Mouse (Mus musculus): ENCODE measurements around the gene Asb17. TPM values are rescaled to one million over a fixed set of nuclear protein-coding genes. Genes with fewer than 3 reads are reported as not detected.
A peak's percentile ranks its signal among the peaks of the same experiment; 100 is the strongest.

Gene Asb17
- 2.6 and 3.0 TPM in 2 replicates for polyA plus RNA-seq (2015; fragmentation: Nextera tagmentation; extraction: Ambion mirVana)

DNA sequence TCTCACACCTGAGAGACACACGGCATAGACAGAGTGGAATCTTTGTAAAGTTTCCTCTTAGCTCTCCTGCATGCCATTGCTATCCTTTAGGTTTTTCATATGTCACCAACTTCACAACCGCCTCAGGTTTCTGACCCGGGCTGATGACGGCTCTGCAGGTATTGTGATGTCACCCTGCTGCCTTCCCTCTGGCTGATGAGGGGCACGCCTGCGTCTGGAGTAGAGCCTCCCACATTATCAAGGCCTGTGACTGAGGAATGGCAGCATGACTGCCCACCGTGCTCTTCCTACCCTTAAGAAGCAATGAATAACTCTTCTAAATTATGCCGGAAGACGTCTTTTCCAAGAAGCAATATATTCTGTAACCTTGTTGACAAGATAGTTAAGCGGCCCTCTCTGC, at the start of gene Asb17:
Gene Asb17 (plus strand): TSS at position 180 of the 400 bp plus-strand sequence.
- Histone ChIP-seq H3K9ac (no peak within 1 kb of the TSS), H3K4me2 (no peak within 1 kb of the TSS), H3K9me3 (replicated peaks) (no peaks in the 10 kb centered on the region), H3K27ac (replicated peaks) (peak within 1 kb of the TSS; percentile 53; the same call in 1 of the 2 replicates), H3K4me1 (replicated peaks) (peaks cover 47% of the 10 kb centered on the region), H3K27me3 (no peaks in the 10 kb centered on the region), H3K36me3 (replicated peaks) (no peaks in the 10 kb centered on the region), H3K4me3 (replicated peaks) (no peak within 1 kb of the TSS)
- no peak for ATAC-seq (ENCODE audit: insufficient read depth)
- 83% methylated on average over 10 of the region's 10 CpGs for WGBS (ENCODE audit: insufficient replicate concordance)

GRCm38 (mm10) chr3:153797574-153797973, 46.4 kb upstream of the Asb17 start:
- Histone ChIP-seq H3K9me3 (replicated peaks) (no peaks in the 10 kb centered on the region), H3K4me3 (replicated peaks) (no peak overlapping the region), H3K9ac (no peak overlapping the region), H3K4me1 (replicated peaks) (peaks cover 80% of the 10 kb centered on the region), H3K4me2 (no peak overlapping the region), H3K36me3 (replicated peaks) (no peaks in the 10 kb centered on the region), H3K27ac (replicated peaks) (peak overlapping the region; percentile 29; the same call in 1 of the 2 replicates), H3K27me3 (no peaks in the 10 kb centered on the region)
- no peak for ATAC-seq (ENCODE audit: insufficient read depth)
- 23% methylated on average over 7 of the region's 7 CpGs for WGBS (ENCODE audit: insufficient replicate concordance)

GRCm38 (mm10) chr3:153799603-153800002, 44.4 kb upstream of the Asb17 start:
- H3K4me2 ChIP-seq: no peak overlapping the region
- H3K27me3 ChIP-seq: no peaks in the 10 kb centered on the region
- 93% methylated on average over 11 of the region's 11 CpGs for WGBS (ENCODE audit: insufficient replicate concordance)
- H3K9me3 ChIP-seq (replicated peaks): no peaks in the 10 kb centered on the region
- H3K36me3 ChIP-seq (replicated peaks): no peaks in the 10 kb centered on the region
- H3K9ac ChIP-seq: no peak overlapping the region
- no peak overlapping the region for H3K4me3 ChIP-seq (replicated peaks)
- no peak for ATAC-seq (ENCODE audit: insufficient read depth)
- peaks cover 83% of the 10 kb centered on the region for H3K4me1 ChIP-seq (replicated peaks)
- peak overlapping the region; percentile 88 for H3K27ac ChIP-seq (replicated peaks)

DNA sequence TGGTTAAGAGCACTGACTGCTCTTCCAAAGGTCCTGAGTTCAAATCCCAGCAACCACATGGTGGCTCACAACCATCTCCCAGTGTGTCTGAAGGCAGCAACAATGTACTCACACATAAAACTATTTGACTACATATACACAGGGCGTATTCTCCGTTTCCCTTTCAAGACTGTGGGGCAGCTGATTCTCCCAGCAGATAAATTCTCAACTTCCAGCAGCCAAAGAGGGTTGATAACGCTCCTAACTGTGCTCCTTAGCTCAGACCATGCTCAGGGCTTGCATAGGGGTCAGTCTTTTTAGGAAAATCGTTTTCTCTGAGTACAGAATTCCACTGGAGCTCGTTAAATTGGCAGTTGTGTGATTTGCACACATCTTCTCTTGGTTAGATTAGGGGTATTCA, 43.3 kb upstream of the Asb17 start:
- Histone ChIP-seq H3K4me1 (replicated peaks) (peaks cover 88% of the 10 kb centered on the region), H3K9ac (peak overlapping the region; percentile 37; the same call in 1 of the 2 replicates)

DNA sequence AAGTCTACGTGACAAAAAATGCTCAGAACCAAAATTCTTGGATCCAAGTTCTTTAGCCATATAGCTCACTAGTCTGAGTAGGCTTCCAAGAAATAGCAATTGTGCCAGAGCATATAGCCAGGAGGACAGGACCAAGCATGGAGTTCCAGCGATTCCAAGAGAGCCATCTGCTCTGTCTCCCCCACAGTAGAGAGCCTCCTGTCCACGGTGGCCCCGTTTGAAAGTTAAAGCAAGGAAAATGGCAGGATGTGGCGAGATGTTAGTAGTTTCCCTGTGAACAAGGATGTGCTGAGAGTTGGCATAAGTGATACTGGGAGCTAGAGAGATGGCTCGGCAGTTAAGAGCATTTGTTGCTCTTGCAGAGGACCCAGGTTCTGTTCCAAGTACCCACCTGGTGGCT, 42.5 kb upstream of the Asb17 start:
- Histone ChIP-seq H3K4me3 (replicated peaks) (no peak overlapping the region), H3K27me3 (no peaks in the 10 kb centered on the region), H3K9me3 (replicated peaks) (no peaks in the 10 kb centered on the region), H3K4me1 (replicated peaks) (peaks cover 96% of the 10 kb centered on the region), H3K9ac (no peak overlapping the region), H3K27ac (replicated peaks) (peak overlapping the region; percentile 88), H3K4me2 (no peak overlapping the region), H3K36me3 (replicated peaks) (no peaks in the 10 kb centered on the region)
- WGBS (ENCODE audit: insufficient replicate concordance): 58% methylated on average over 6 of the region's 6 CpGs
- no peak for ATAC-seq (ENCODE audit: insufficient read depth)

More for the DNA sequence above, 43.3 kb upstream of the Asb17 start:
- no peaks in the 10 kb centered on the region for H3K36me3 ChIP-seq (replicated peaks)
- ATAC-seq (ENCODE audit: insufficient read depth): peak; percentile 72
- 27% methylated on average over 5 of the region's 5 CpGs for whole genome bisulfite sequencing (ENCODE audit: insufficient replicate concordance)
- no peaks in the 10 kb centered on the region for H3K27me3 ChIP-seq
- H3K27ac ChIP-seq (replicated peaks): peak overlapping the region; percentile 88
- no peak overlapping the region for H3K4me3 ChIP-seq (replicated peaks)
- no peaks in the 10 kb centered on the region for H3K9me3 ChIP-seq (replicated peaks)
- H3K4me2 ChIP-seq: peak overlapping the region; percentile 44

DNA sequence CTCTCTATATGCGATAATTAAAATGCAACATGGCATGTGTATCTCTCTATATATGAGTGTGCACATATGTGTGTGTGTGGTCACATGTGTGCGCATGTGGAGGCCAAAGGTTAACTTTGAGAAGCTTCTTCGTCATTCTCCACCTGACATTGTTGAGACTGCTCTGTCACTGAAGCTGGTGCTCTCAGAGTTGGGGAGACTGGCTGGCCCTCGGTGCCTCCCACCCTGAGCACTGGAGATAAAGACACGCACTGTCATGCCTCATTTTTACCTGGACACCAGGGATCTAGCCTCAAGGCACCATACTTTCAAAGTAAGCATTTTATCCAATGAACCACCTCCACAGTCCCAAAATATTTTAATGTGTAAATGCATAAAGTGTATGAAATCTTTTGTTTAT, 41.4 kb upstream of the Asb17 start:
- peaks cover 100% of the 10 kb centered on the region for H3K4me1 ChIP-seq (replicated peaks)
- H3K4me3 ChIP-seq (replicated peaks): no peak overlapping the region
- no peaks in the 10 kb centered on the region for H3K36me3 ChIP-seq (replicated peaks)
- peak overlapping the region; percentile 37; the same call in 1 of the 2 replicates for H3K9ac ChIP-seq
- peak overlapping the region; percentile 88 for H3K27ac ChIP-seq (replicated peaks)
- peak; percentile 88 for ATAC-seq (ENCODE audit: insufficient read depth)
- H3K4me2 ChIP-seq: peak overlapping the region; percentile 51
- WGBS (ENCODE audit: insufficient replicate concordance): 51% methylated on average over 5 of the region's 5 CpGs
- H3K27me3 ChIP-seq: no peaks in the 10 kb centered on the region
- H3K9me3 ChIP-seq (replicated peaks): no peaks in the 10 kb centered on the region

DNA sequence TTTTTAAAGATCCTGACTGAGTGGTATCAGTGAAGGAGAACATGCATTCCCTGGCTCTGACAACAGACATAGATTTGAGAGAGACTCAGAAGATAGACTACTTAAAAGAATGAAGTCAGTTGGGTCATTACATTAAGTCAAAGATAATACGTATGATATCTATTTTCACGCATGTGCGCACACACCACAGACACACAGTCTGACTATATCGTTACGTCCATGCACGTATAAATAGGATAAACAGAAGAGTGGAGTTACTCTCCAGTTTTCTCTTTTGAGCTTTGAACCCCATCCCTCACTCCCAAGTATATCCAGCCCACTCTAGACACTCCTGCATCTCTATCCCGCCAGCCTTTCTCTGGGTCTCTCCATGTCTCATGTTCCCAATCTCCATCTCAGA, 40.0 kb upstream of the Asb17 start:
- Histone ChIP-seq H3K27me3 (no peaks in the 10 kb centered on the region), H3K9me3 (replicated peaks) (no peaks in the 10 kb centered on the region), H3K36me3 (replicated peaks) (no peaks in the 10 kb centered on the region), H3K9ac (no peak overlapping the region), H3K4me3 (replicated peaks) (no peak overlapping the region), H3K4me2 (no peak overlapping the region), H3K27ac (replicated peaks) (peak overlapping the region; percentile 88), H3K4me1 (replicated peaks) (peaks cover 97% of the 10 kb centered on the region)
- 68% methylated on average over 7 of the region's 7 CpGs for WGBS (ENCODE audit: insufficient replicate concordance)
- no peak for ATAC-seq (ENCODE audit: insufficient read depth)

DNA sequence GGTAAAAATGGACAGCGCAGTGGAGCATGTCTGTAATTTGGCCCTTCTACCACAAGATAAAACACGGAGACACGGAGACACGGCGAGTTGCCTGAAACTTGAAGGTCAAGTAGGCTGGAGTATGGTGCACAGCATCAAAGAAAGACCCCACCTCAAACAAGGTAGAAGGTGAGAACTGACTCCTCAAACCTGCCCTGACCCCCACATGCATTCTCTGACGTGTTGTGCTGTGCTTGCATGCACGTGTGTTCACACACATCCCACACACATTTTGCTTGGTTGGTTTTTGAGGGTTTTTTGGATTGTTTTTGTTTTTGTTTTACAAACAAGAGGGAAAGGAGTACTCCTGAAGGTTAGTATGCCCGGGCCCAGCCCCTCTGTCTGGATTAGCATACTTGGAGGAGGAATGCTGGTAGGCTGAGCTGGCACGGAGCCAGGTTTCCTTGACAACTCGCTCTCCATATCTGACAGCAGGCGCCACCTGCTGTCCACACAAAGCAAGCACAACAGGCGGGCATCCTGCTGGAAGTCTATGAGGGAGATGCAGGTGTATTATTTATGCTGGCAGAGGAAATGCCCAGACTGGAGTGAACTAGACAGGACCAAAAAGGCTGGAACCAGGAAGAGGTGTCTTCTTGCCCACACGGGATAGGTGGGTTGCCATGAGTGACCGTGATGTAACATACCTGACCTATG, 37.8 kb upstream of the Asb17 start:
- H3K9me3 ChIP-seq (replicated peaks): no peaks in the 10 kb centered on the region
- 0 out of 2 replicates have a peak overlapping the region, but pooled peaks have one; percentile 16 for H3K9ac ChIP-seq
- 0 out of 2 replicates have a peak overlapping the region, but pooled peaks have one; percentile 29 for H3K4me2 ChIP-seq
- peaks cover 75% of the 10 kb centered on the region for H3K4me1 ChIP-seq (replicated peaks)
- H3K27ac ChIP-seq (replicated peaks): peak overlapping the region; percentile 90
- peak; percentile 18 for ATAC-seq (ENCODE audit: insufficient read depth)
- H3K36me3 ChIP-seq (replicated peaks): no peaks in the 10 kb centered on the region
- H3K27me3 ChIP-seq: no peaks in the 10 kb centered on the region
- WGBS (ENCODE audit: insufficient replicate concordance): 39% methylated on average over 14 of the region's 14 CpGs
- H3K4me3 ChIP-seq (replicated peaks): no peak overlapping the region

- Histone ChIP-seq H3K27me3 (no peaks in the 10 kb centered on the region), H3K9ac (peak overlapping the region; percentile 28; the same call in 1 of the 2 replicates), H3K4me3 (replicated peaks) (no peak overlapping the region), H3K4me1 (replicated peaks) (peaks cover 68% of the 10 kb centered on the region), H3K9me3 (replicated peaks) (no peaks in the 10 kb centered on the region), H3K4me2 (0 out of 2 replicates have a peak overlapping the region, but pooled peaks have one; percentile 56), H3K36me3 (replicated peaks) (no peaks in the 10 kb centered on the region), H3K27ac (replicated peaks) (peak overlapping the region; percentile 90)
- 80% methylated on average over 9 of the region's 9 CpGs for WGBS (ENCODE audit: insufficient replicate concordance)
- ATAC-seq (ENCODE audit: insufficient read depth): 0 out of 2 replicates have a peak, but pooled peaks have one; percentile 11
Measured at GRCm38 (mm10) chr3:153806773-153807443, 37.1 kb upstream of the Asb17 start.

DNA sequence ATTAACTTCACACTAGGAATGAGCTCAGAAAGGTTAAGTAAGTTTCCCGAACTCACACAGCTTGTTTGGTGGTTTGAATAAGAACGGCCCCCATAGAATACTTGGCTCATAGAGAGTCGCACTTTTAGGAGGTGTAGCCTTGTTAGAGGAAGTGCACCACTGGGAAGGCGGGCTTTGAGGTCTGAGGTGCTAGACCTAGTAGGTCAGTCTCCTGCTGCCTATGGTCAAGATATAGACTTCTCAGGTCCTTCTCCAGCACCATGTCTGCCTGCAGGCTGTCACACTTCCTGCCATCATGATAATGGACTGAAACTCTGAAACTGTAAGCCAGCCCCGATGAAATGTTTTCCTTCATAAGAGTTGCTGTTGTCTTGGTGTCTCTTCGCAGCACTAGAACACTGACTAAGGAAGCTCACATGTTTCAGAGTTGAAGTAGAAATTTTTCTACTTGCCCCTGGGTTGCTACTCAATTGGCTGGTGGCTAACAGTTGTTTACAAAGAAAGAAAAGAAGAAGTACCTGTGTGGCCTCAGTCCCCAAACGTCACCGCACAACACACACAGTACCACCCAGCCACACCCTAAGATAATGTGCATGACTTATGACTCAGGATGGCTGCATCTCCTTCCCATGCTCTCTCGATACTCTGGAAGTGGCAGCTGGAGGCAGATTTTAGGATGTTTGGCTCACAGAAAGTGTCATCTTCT, 36.4 kb upstream of the Asb17 start:
- Histone ChIP-seq H3K9ac (peak overlapping the region; percentile 28), H3K27ac (replicated peaks) (peak overlapping the region; percentile 90), H3K27me3 (no peaks in the 10 kb centered on the region), H3K4me3 (replicated peaks) (no peak overlapping the region), H3K9me3 (replicated peaks) (no peaks in the 10 kb centered on the region), H3K36me3 (replicated peaks) (no peaks in the 10 kb centered on the region), H3K4me2 (peak overlapping the region; percentile 56), H3K4me1 (replicated peaks) (peaks cover 61% of the 10 kb centered on the region)
- WGBS (ENCODE audit: insufficient replicate concordance): 55% methylated on average over 9 of the region's 9 CpGs
- peak; percentile 91 for ATAC-seq (ENCODE audit: insufficient read depth)

DNA sequence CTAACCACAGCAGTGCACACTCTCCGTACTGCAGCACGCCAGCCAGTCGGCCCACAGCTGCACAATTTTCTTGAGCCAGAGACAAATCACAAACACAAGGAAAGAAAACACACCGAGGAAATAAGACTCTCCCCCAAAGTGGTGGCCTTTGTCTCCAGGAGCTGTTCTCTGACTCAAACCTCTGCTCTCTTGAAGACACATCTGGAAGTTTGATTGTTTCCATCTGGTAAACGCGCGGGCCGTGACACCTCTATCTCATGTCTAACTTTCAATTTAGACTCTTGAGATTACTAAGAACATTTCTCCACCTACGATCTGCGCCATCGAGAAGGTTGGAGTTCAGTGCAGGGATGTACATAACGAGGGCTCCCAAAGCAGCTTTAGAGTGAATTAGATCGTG, 35.6 kb upstream of the Asb17 start:
- peak overlapping the region; percentile 56; the same call in 1 of the 2 replicates for H3K4me2 ChIP-seq
- H3K27me3 ChIP-seq: no peaks in the 10 kb centered on the region
- no peaks in the 10 kb centered on the region for H3K36me3 ChIP-seq (replicated peaks)
- H3K27ac ChIP-seq (replicated peaks): peak overlapping the region; percentile 90
- ATAC-seq (ENCODE audit: insufficient read depth): peak; percentile 14; the same call in 1 of the 2 replicates
- peaks cover 53% of the 10 kb centered on the region for H3K4me1 ChIP-seq (replicated peaks)
- no peak overlapping the region for H3K4me3 ChIP-seq (replicated peaks)
- H3K9ac ChIP-seq: no peak overlapping the region; the same call in 1 of the 2 replicates
- 80% methylated on average over 13 of the region's 13 CpGs for WGBS (ENCODE audit: insufficient replicate concordance)
- H3K9me3 ChIP-seq (replicated peaks): no peaks in the 10 kb centered on the region
